Mouse (Mus musculus): ENCODE measurements around the gene Gm16181.

Gm16181 gene

DNA sequence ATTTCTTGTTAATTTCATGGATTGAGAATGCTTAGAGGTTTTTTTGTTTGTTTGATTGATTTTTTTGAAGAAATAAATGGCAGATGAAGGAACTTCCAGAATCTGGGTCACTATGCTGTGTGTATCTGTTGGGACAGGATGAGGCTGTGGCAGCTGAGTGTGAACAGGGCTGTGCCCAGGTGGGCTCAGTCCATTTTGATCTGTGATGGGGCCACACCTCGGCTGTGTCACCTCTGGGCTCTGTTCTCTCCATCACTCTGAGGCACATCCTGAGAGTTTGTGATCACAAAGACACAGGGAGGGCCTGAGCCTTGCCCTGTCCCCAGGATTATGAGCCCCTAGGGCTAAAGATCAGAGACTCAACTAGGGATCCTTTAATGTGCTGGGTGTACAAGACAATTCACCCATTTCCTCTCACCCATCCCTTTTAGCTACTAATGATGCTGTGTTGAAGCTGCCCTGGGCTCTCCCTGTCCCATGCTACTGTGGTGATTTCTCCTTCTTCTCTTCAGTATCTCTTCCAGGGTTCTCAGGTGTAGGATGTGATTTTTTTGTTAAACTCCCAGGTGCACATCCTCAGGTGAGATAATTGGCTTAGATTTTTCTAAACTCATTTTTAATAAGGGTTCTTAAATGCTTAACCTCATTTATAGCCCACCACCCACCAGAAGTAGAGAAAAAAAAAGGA is 46.9 kb downstream of the Gm16181 start:
- in situ Hi-C loops (cut with MseI, MboI): loop anchor here (5.0 kb wide), 1 partner anchor 1270 kb away; no protein-coding TSS in a partner anchor

- in situ Hi-C loops (cut with MseI, MboI): loop anchor here (5.0 kb wide), 2 partner anchors 1272 to 1297 kb away; no protein-coding TSS in a partner anchor
Observed at GRCm38 (mm10) chr17:35269653-35270347, 49.2 kb downstream of the Gm16181 start.

DNA sequence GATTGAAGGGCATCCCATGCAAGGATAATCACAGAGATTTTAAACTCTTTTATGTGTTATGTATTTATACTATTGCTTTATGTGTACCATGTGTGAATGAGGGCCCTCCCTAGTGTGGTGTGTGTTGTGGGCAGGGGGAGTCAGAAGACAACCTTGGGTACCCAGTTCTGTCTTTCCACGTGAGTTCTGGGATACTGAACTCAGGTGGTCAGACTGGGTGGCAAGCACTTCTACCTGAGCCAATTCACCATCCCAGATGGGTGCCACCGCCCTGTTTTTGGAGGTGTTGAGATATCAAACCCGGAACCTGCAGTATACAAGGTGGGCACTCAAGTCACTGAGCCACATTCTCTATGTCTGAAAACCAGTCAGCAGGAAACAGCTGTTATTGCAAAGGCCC is 51.6 kb downstream of the Gm16181 start:
- in situ Hi-C loops (cut with MseI, MboI): loop anchor here (5.0 kb wide), 1 partner anchor 1300 kb away; no protein-coding TSS in a partner anchor
